Mouse (Mus musculus) cerebellum, adult 2 months (tissue): ENCODE results near the gene Tnfrsf14. TPM values are rescaled to one million over a fixed set of nuclear protein-coding genes. Genes with fewer than 3 reads are reported as not detected.

Experiments
- DNase-seq, 2 experiments: peaks; one replicate each; pipeline ENCODE4 v3.0.0; 2021
- H3K27ac ChIP-seq: fragments of 200-500 bp; 2 replicates; pipeline ENCODE4 v1.5.1; 2012; ENCODE audit warnings: low read length, control low read depth, inconsistent platforms; ENCODE audit not compliant: insufficient read depth
- H3K27me3 ChIP-seq: fragments of 200-500 bp; 2 replicates; pipeline ENCODE4 v1.6.1; 2012; ENCODE audit warnings: inconsistent platforms, mild to moderate bottlenecking, low read length, moderate library complexity; ENCODE audit not compliant: control insufficient read depth, insufficient read depth
- H3K4me1 ChIP-seq: fragments of 200-500 bp; 2 replicates; pipeline ENCODE4 v1.6.1; 2011; ENCODE audit warnings: low read length; ENCODE audit not compliant: control insufficient read depth, insufficient read depth
- H3K4me3 ChIP-seq: fragments of 200-500 bp; replicated peaks from 2 replicates; pipeline ENCODE3; 2011; ENCODE audit warnings: mild to moderate bottlenecking, low read depth, low read length, control low read depth; ENCODE audit not compliant: insufficient read depth
- CTCF ChIP-seq: fragments of 200-500 bp; IDR thresholded peaks from 2 replicates; pipeline ENCODE4 v1.5.1; 2011; ENCODE audit warnings: low read depth, mild to moderate bottlenecking, control low read depth, low read length, moderate library complexity, borderline replicate concordance; ENCODE audit not compliant: insufficient read depth
- POLR2A ChIP-seq: fragments of 200-500 bp; IDR thresholded peaks from 2 replicates; pipeline ENCODE4 v1.6.1; 2011; ENCODE audit warnings: low read length, control low read depth, borderline replicate concordance; ENCODE audit not compliant: insufficient read depth
- WGBS: fragments of 180-500 bp; shearing (Covaris S2); methylation state at CpG from one replicate; pipeline ENCODE4 v1.1.7; 2018; 5-methylcytosine and 5-hydroxymethylcytosine counted together
- polyA plus RNA-seq: library from polyadenylated mRNA; depleted of rRNA; stranded (reverse); fragments of >200 nt; gene quantifications from 2 replicates; pipeline ENCODE4 v1.2.3, GENCODE M21; 2012

The Tnfrsf14 gene
- polyA plus RNA-seq, 1 experiment = 0.80 TPM

GRCm38 (mm10) chr4:154922291-154922690, 6.1 kb downstream of the Tnfrsf14 start:
- Histone ChIP-seq H3K27me3 (no peaks in the 10 kb centered on the region), H3K27ac (no peak overlapping the region), H3K4me3 (no peak overlapping the region), H3K4me1 (peaks cover 8% of the 10 kb centered on the region)
- peak; percentile 48 to 71 for DNase-seq
- no peak for TF ChIP-seq POLR2A
- TF ChIP-seq CTCF = no peak
- WGBS = 15% methylated on average over 4 of the region's 4 CpGs

- no peaks in the 10 kb centered on the region for H3K27me3 ChIP-seq
- WGBS = 85% methylated on average over 4 of the region's 4 CpGs
- no peak overlapping the region for H3K27ac ChIP-seq
- no peak for DNase-seq
- no peaks in the 10 kb centered on the region for H3K4me1 ChIP-seq
- H3K4me3 ChIP-seq = no peak overlapping the region
- TF ChIP-seq POLR2A (no peak), CTCF (no peak)
Observed at GRCm38 (mm10) chr4:154916662-154917061, 11.7 kb downstream of the Tnfrsf14 start.

GRCm38 (mm10) chr4:154915286-154915685, 13.1 kb downstream of the Tnfrsf14 start:
- no peak for DNase-seq
- TF ChIP-seq CTCF = no peak
- TF ChIP-seq POLR2A = no peak
- H3K4me3 ChIP-seq = no peak overlapping the region
- H3K4me1 ChIP-seq = no peaks in the 10 kb centered on the region
- WGBS = 83% methylated on average over 10 of the region's 10 CpGs
- no peak overlapping the region for H3K27ac ChIP-seq
- H3K27me3 ChIP-seq = no peaks in the 10 kb centered on the region

GRCm38 (mm10) chr4:154914707-154915106, 13.7 kb downstream of the Tnfrsf14 start:
- Histone ChIP-seq H3K27me3 (no peaks in the 10 kb centered on the region), H3K27ac (no peak overlapping the region), H3K4me3 (no peak overlapping the region), H3K4me1 (no peaks in the 10 kb centered on the region)
- no peak for DNase-seq
- WGBS = 80% methylated on average over 3 of the region's 3 CpGs
- TF ChIP-seq CTCF (no peak), POLR2A (no peak)

- no peak overlapping the region for H3K4me3 ChIP-seq
- H3K4me1 ChIP-seq = no peaks in the 10 kb centered on the region
- DNase-seq = no peak
- TF ChIP-seq POLR2A = no peak
- no peak for TF ChIP-seq CTCF
- WGBS = 95% methylated on average over 4 of the region's 4 CpGs
- no peak overlapping the region for H3K27ac ChIP-seq
- no peaks in the 10 kb centered on the region for H3K27me3 ChIP-seq
Observed at GRCm38 (mm10) chr4:154914252-154914651, 14.1 kb downstream of the Tnfrsf14 start.

GRCm38 (mm10) chr4:154913845-154914244, 14.5 kb downstream of the Tnfrsf14 start:
- 94% methylated on average over 3 of the region's 3 CpGs for WGBS
- no peak overlapping the region for H3K4me3 ChIP-seq
- TF ChIP-seq POLR2A (no peak), CTCF (no peak)
- H3K27ac ChIP-seq = no peak overlapping the region
- no peaks in the 10 kb centered on the region for H3K4me1 ChIP-seq
- H3K27me3 ChIP-seq = no peaks in the 10 kb centered on the region
- no peak for DNase-seq

GRCm38 (mm10) chr4:154911644-154912043, 16.7 kb downstream of the Tnfrsf14 start:
- peaks cover 4% of the 10 kb centered on the region; the same call in 1 of the 2 replicates for H3K4me1 ChIP-seq
- DNase-seq = no peak
- no peaks in the 10 kb centered on the region for H3K27me3 ChIP-seq
- no peak overlapping the region for H3K4me3 ChIP-seq
- no peak for TF ChIP-seq CTCF
- no peak for TF ChIP-seq POLR2A
- WGBS = 80% methylated on average over 2 of the region's 2 CpGs
- no peak overlapping the region for H3K27ac ChIP-seq

GRCm38 (mm10) chr4:154910606-154911522, 17.5 kb downstream of the Tnfrsf14 start:
- no peak for TF ChIP-seq POLR2A
- no peak for TF ChIP-seq CTCF
- Histone ChIP-seq H3K27me3 (no peaks in the 10 kb centered on the region), H3K4me1 (peaks cover 4% of the 10 kb centered on the region; the same call in 1 of the 2 replicates), H3K27ac (no peak overlapping the region), H3K4me3 (no peak overlapping the region)
- WGBS = 28% methylated on average over 15 of the region's 15 CpGs
- no peak for DNase-seq

- peaks cover 4% of the 10 kb centered on the region; the same call in 1 of the 2 replicates for H3K4me1 ChIP-seq
- DNase-seq = no peak
- no peak overlapping the region for H3K27ac ChIP-seq
- H3K27me3 ChIP-seq = no peaks in the 10 kb centered on the region
- no peak overlapping the region for H3K4me3 ChIP-seq
- WGBS = 88% methylated on average over 5 of the region's 5 CpGs
- no peak for TF ChIP-seq CTCF
- no peak for TF ChIP-seq POLR2A
Observed at GRCm38 (mm10) chr4:154908490-154908889, 19.9 kb downstream of the Tnfrsf14 start.
